Mouse (Mus musculus) liver, embryonic 12.5 days (tissue): ENCODE results near the gene Saa2. TPM values are rescaled to one million over a fixed set of nuclear protein-coding genes. Genes with fewer than 3 reads are reported as not detected.

Experiments
- ATAC-seq: fragments of 200-750 bp; cut with Nextera tagmentation; 2 replicates; pipeline ENCODE4 v1.8.0; 2017; ENCODE audit warnings: moderate number of reproducible peaks, mild to moderate bottlenecking, moderate library complexity
- H3K27ac ChIP-seq: fragments of 300-500 bp; sonication (generic); 2 replicates; pipeline ENCODE4 v1.5.1; 2016; ENCODE audit warnings: mild to moderate bottlenecking
- H3K27me3 ChIP-seq: fragments of 300-500 bp; sonication (generic); replicated peaks from 2 replicates; pipeline ENCODE4 v1.6.1; 2016; ENCODE audit warnings: mild to moderate bottlenecking, moderate library complexity
- H3K36me3 ChIP-seq: fragments of 300-500 bp; sonication (generic); 2 replicates; pipeline ENCODE4 v1.6.1; 2016; ENCODE audit warnings: mild to moderate bottlenecking, moderate library complexity
- H3K4me1 ChIP-seq: fragments of 300-500 bp; sonication (generic); 2 replicates; pipeline ENCODE4 v1.6.1; 2016
- H3K4me2 ChIP-seq: fragments of 300-500 bp; sonication (generic); 2 replicates; pipeline ENCODE4 v1.6.1; 2016; ENCODE audit warnings: mild to moderate bottlenecking, moderate library complexity
- H3K4me3 ChIP-seq: fragments of 300-500 bp; sonication (generic); 2 replicates; pipeline ENCODE4 v1.5.1; 2016; ENCODE audit warnings: mild to moderate bottlenecking, moderate library complexity
- H3K9ac ChIP-seq: fragments of 300-500 bp; sonication (generic); 2 replicates; pipeline ENCODE4 v1.6.1; 2016; ENCODE audit warnings: mild to moderate bottlenecking, moderate library complexity
- H3K9me3 ChIP-seq: fragments of 300-500 bp; sonication (generic); replicated peaks from 2 replicates; pipeline ENCODE4 v1.6.1; 2016; ENCODE audit warnings: mild to moderate bottlenecking, moderate library complexity
- WGBS: fragments of 180-500 bp; shearing (Covaris S2); methylation state at CpG from one replicate; pipeline ENCODE4 v1.1.7; 2016; ENCODE audit not compliant: insufficient replicate concordance; 5-methylcytosine and 5-hydroxymethylcytosine counted together
- polyA plus RNA-seq: library from polyadenylated mRNA; unstranded; fragments of >200 nt; fragmentation: Nextera tagmentation; extraction: Ambion mirVana; gene quantifications from 2 replicates; pipeline ENCODE4 v1.2.1, GENCODE M21; 2016

The Saa2 gene
- polyA plus RNA-seq, 1 experiment from 2014 or later = not detected

GRCm38 (mm10) chr7:46767371-46767770 is 15.8 kb downstream of the Saa2 start:
- Histone ChIP-seq H3K4me1 (no peaks in the 10 kb centered on the region), H3K4me2 (no peak overlapping the region), H3K9ac (no peak overlapping the region), H3K4me3 (no peak overlapping the region), H3K27ac (no peak overlapping the region), H3K9me3 (no peaks in the 10 kb centered on the region), H3K36me3 (peaks cover 84% of the 10 kb centered on the region), H3K27me3 (no peaks in the 10 kb centered on the region)
- no peak for ATAC-seq

GRCm38 (mm10) chr7:46768451-46768850 is 16.9 kb downstream of the Saa2 start:
- H3K4me3 ChIP-seq = no peak overlapping the region
- no peak overlapping the region for H3K4me2 ChIP-seq
- H3K36me3 ChIP-seq = peaks cover 80% of the 10 kb centered on the region
- H3K9ac ChIP-seq = no peak overlapping the region
- no peak for ATAC-seq
- no peak overlapping the region for H3K27ac ChIP-seq
- WGBS = 86% methylated on average over 7 of the region's 7 CpGs
- H3K9me3 ChIP-seq = no peaks in the 10 kb centered on the region
- no peaks in the 10 kb centered on the region for H3K27me3 ChIP-seq
- no peaks in the 10 kb centered on the region for H3K4me1 ChIP-seq

- Histone ChIP-seq H3K9ac (no peak overlapping the region), H3K4me2 (no peak overlapping the region), H3K27ac (no peak overlapping the region), H3K4me3 (no peak overlapping the region), H3K36me3 (peaks cover 80% of the 10 kb centered on the region), H3K4me1 (no peaks in the 10 kb centered on the region), H3K27me3 (no peaks in the 10 kb centered on the region), H3K9me3 (no peaks in the 10 kb centered on the region)
- no peak for ATAC-seq
- 46% methylated on average over 4 of the region's 4 CpGs for WGBS
Observed at GRCm38 (mm10) chr7:46770706-46771105, 19.1 kb downstream of the Saa2 start.

GRCm38 (mm10) chr7:46789177-46789849 is 37.7 kb downstream of the Saa2 start:
- 72% methylated on average over 5 of the region's 5 CpGs for WGBS
- H3K9ac ChIP-seq = no peak overlapping the region
- H3K36me3 ChIP-seq = peaks cover 54% of the 10 kb centered on the region
- no peaks in the 10 kb centered on the region for H3K9me3 ChIP-seq
- no peak for ATAC-seq
- no peak overlapping the region for H3K4me2 ChIP-seq
- H3K27me3 ChIP-seq = no peaks in the 10 kb centered on the region
- H3K4me1 ChIP-seq = peaks cover 15% of the 10 kb centered on the region
- H3K27ac ChIP-seq = no peak overlapping the region
- no peak overlapping the region for H3K4me3 ChIP-seq

- WGBS = 73% methylated on average over 4 of the region's 4 CpGs
- H3K9me3 ChIP-seq = no peaks in the 10 kb centered on the region
- H3K27ac ChIP-seq = no peak overlapping the region
- H3K9ac ChIP-seq = no peak overlapping the region
- ATAC-seq = no peak
- peaks cover 29% of the 10 kb centered on the region for H3K36me3 ChIP-seq
- H3K4me2 ChIP-seq = peak overlapping the region; percentile 25; the same call in 1 of the 2 replicates
- peaks cover 48% of the 10 kb centered on the region for H3K4me1 ChIP-seq
- H3K27me3 ChIP-seq = no peaks in the 10 kb centered on the region
- H3K4me3 ChIP-seq = no peak overlapping the region
Observed at GRCm38 (mm10) chr7:46793871-46794270, 42.3 kb downstream of the Saa2 start.

- peak within 1 kb of the TSS; percentile 98 for H3K4me3 ChIP-seq
- peak within 1 kb of the TSS; percentile 82 for H3K27ac ChIP-seq
- peaks cover 48% of the 10 kb centered on the region for H3K4me1 ChIP-seq
- WGBS = under 1% methylated on average over 67 of the region's 75 CpGs
- ATAC-seq = peak; percentile 97
- H3K9me3 ChIP-seq = no peaks in the 10 kb centered on the region
- H3K9ac ChIP-seq = peak within 1 kb of the TSS; percentile 86
- peak within 1 kb of the TSS; percentile 95 for H3K4me2 ChIP-seq
- H3K27me3 ChIP-seq = no peaks in the 10 kb centered on the region
- peaks cover 31% of the 10 kb centered on the region for H3K36me3 ChIP-seq
Observed at GRCm38 (mm10) chr7:46795287-46796205, 44.0 kb downstream of the Saa2 start, which contains the start of the genes Hps5 and Gtf2h1. Hps5 (minus strand) TSS chr7:46796064. Gtf2h1 (plus strand) TSS chr7:46796103.

- no peaks in the 10 kb centered on the region for H3K9me3 ChIP-seq
- no peaks in the 10 kb centered on the region for H3K27me3 ChIP-seq
- peaks cover 35% of the 10 kb centered on the region for H3K36me3 ChIP-seq
- peak overlapping the region; percentile 95 for H3K4me2 ChIP-seq
- peak overlapping the region; percentile 98 for H3K4me3 ChIP-seq
- H3K27ac ChIP-seq = peak overlapping the region; percentile 82
- peak overlapping the region; percentile 86 for H3K9ac ChIP-seq
- peak; percentile 19 for ATAC-seq
- WGBS = under 1% methylated on average over 31 of the region's 31 CpGs
- peaks cover 48% of the 10 kb centered on the region for H3K4me1 ChIP-seq
Observed at GRCm38 (mm10) chr7:46796206-46796679, 44.7 kb downstream of the Saa2 start.

GRCm38 (mm10) chr7:46796779-46797178 is 45.2 kb downstream of the Saa2 start:
- Histone ChIP-seq H3K36me3 (peaks cover 40% of the 10 kb centered on the region), H3K9ac (peak overlapping the region; percentile 86), H3K4me3 (peak overlapping the region; percentile 98), H3K4me1 (peaks cover 45% of the 10 kb centered on the region), H3K9me3 (no peaks in the 10 kb centered on the region), H3K27ac (peak overlapping the region; percentile 82; the same call in 1 of the 2 replicates), H3K4me2 (peak overlapping the region; percentile 95), H3K27me3 (no peaks in the 10 kb centered on the region)
- no peak for ATAC-seq
- 22% methylated on average over 6 of the region's 6 CpGs for WGBS

Other genes with a start within 250 kb of the Saa2 start
- 8.9 and 9.7 TPM in 2 replicates for gene Sergef, start 112.0 kb upstream of the Saa2 start, polyA plus RNA-seq
- gene Tph1, start 79.3 kb upstream of the Saa2 start, polyA plus RNA-seq = not detected in 2 replicates
- 21.0 and 21.5 TPM in 2 replicates for gene Saal1, start 41.1 kb upstream of the Saa2 start, polyA plus RNA-seq
- 0.35 and 1.1 TPM in 2 replicates for gene Saa3, start 36.1 kb upstream of the Saa2 start, polyA plus RNA-seq
- 1.6 and 2.2 TPM in 2 replicates for gene Saa4, start 19.2 kb upstream of the Saa2 start, polyA plus RNA-seq
- 0.23 and 0.39 TPM in 2 replicates for gene Saa1, start 8.8 kb upstream of the Saa2 start, polyA plus RNA-seq
- 9.7 and 10.7 TPM in 2 replicates for gene Hps5, start 44.3 kb downstream of the Saa2 start, polyA plus RNA-seq
- 56.4 and 59.0 TPM in 2 replicates for gene Gtf2h1, start 44.3 kb downstream of the Saa2 start, polyA plus RNA-seq
- gene Ldha, start 89.7 kb downstream of the Saa2 start, polyA plus RNA-seq = 1,680 and 1,789 TPM in 2 replicates
- 0.15 and 0.22 TPM in 2 replicates for gene Ldhc, start 109.4 kb downstream of the Saa2 start, polyA plus RNA-seq
- 84.7 and 87.5 TPM in 2 replicates for gene Tsg101, start 168.2 kb downstream of the Saa2 start, polyA plus RNA-seq
- gene Uevld, start 206.7 kb downstream of the Saa2 start, polyA plus RNA-seq = 6.9 and 7.1 TPM in 2 replicates
- gene Gm9999, start 231.8 kb downstream of the Saa2 start, polyA plus RNA-seq = not detected in 2 replicates